Mouse (Mus musculus) lung, postnatal 14 days (tissue): Measurements from ENCODE around the gene Best1.

Experiments used
- DNase-seq: peaks from one replicate; pipeline ENCODE4 v3.0.0; 2021

Best1 gene

DNA sequence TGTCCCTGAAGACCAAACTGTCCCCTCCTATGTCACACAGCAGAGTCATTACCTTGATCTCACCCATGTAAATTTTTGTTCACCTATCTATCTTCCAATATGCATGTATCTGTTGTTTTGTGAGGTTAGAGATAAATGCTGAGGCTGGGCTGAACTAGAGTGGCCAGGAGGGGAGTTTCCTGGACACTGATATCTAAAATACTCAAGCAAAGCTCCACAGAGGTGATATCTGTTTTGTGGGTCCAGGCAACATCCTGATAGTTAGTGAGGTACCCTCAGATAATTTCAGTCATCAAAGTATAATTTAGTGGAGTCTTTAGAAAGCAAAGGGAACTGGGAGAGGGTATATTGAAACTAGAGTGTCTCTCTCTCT, 11.6 kb downstream of the Best1 start:
- no peak for DNase-seq

DNA sequence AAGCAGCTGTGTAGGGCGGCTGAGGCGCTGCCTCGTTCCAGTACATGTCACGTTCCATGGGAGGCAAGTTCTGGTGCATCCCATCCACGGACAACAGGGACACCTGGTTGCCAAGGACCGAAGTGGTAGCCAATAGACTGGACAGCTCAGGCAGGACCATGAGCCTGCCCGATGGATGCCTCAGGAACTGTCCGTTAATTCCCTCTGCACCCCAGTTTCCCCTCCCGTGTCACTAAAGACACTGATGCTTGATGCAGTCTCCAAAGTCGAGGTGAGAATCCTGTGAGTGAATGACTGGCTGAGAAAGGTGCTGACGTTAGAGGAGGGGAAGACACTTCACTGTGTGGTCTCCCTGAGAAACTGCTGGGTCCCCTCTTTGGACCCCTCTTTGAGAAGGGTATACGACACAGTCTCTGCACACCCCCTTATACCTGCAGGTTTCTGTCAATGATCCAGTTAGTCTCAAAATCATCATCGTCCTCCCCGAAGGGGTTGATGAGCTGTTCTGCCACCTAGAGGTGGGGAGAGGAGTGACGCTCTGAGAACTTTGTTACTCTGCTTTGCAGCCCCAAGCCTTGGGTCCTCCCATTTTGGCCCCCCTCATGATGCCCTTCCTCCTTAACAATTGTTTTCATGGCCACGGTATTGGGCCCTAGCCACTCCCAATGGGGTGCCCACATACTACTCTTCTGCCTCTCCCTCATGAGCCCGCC, 12.1 kb downstream of the Best1 start:
- DNase-seq, result peak; percentile 32

DNA sequence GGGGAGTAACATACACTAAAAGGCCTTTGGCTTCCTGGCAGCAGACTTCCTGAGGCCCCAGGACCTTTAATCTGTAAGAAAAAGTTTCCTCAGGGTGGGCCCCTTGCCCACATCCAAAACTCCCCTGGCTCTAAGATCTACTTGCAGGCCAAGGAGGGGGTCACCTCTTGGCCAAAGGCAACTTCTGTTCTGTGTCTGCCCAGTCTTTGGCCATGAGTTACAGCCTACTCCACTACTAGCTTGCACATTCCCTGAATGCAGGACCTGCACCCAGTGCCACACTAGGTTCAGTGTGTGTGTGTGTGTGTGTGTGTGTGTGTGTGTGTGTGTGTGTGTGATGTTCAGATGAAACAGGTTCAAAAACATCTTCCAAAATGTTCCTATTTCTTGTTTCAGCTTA, 13.8 kb downstream of the Best1 start:
- DNase-seq, result no peak

DNA sequence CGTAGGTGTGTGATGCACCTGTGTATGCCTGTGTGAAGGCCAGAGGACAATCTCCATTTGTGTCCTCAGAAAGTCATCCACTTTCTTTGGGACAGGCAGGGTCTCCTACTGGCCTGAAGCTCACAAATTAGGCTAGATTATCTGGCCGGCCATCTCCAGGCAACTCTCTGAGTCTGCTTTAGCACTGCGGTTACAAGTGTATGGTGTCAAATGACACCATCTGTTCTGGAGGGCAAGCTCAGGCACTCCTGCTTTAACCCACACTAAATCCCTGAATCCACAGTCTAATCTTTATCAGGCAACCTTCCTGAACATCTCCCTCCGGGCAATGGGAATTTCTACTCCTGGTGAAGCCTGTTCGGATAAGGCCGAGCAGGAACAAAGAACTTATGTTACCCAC, 14.2 kb downstream of the Best1 start:
- DNase-seq, result no peak

DNA sequence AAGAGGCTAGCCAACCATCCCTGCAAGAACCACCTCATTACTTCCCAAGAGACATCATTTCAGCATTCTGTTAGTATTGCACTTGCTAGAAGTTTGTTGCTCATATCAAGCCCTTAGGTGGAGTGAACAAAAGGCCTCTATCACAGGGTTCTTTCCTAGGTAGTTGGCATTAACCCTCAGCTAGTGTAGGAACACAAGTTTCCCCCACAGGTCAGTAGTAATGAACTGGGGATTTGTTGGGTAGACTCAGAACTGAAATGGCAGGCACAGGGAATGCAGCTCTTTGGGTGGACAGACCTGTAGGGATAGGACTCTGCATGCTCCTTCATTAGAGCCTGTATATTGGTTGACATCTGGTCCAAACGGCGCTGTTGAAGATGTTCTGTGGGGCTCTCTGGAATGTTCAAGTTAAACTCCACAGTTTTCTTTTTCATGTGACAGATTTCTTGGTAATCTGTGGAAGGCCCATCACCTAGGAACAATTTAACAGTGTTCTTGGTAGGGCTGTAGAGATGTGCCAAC, 15.5 kb downstream of the Best1 start:
- DNase-seq, result no peak

DNA sequence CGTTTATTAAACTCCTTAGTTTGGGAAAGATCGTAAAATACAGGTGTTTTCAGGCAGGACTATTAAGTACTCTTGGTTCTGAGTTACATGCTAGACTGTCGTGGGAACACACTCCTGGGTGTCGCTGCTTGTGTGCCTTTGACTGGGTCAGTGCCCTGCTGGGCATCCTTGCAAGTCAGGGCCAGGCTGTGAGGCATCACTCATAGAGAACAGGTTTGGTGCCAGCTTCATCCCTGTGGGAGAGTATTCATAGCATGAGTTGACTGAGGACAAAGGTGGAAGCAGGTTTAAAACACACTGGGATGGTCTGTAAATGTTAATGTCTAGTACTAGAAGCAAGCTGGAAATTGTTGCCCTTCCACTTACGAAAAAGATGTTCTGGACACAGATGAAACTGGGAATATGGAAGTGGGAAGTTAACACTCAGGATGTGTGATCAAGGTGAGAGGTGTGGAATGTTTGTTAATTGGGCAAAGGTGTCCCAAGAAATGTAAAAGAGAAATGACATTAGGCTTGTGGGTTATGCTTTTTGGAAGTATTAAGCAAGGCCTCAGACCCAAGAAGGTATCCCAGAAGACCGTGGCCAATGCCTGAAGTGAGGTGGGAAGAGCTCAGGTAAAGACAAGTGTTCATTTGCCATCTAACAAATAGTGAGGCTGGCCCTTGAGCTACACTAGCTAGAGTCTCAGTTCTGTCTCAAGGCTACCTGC, 16.1 kb downstream of the Best1 start:
- no peak for DNase-seq

DNA sequence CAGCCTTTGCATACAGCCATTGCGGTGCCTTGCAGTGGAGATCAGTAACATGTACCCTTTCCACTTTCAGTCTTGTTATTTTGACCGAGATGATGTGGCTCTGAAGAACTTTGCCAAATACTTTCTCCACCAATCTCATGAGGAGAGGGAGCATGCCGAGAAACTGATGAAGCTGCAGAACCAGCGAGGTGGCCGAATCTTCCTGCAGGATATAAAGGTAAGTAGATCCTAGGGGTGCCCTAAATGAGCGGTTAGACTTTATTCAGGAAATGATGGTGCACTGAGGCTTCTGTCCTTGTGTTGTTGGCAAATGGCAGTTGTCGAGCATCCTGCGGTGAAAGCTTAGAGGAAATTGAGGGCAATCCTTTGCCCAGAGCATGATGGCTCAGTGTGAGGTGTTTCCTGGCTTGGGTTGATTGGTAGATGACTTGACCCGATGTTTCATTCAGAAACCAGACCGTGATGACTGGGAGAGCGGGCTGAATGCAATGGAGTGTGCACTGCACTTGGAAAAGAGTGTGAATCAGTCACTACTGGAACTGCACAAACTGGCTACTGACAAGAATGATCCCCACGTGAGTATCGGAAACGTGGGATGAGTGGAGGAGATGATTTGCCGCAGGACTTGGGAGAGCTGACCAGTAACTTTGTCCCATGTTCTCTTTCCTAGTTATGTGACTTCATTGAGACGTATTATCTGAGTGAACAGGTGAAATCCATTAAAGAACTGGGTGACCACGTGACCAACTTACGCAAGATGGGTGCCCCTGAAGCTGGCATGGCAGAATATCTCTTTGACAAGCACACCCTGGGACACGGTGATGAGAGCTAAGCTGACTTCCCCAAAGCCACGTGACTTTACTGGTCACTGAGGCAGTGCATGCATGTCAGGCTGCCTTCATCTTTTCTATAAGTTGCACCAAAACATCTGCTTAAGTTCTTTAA, 17.1 kb downstream of the Best1 start:
- DNase-seq, result no peak

DNA sequence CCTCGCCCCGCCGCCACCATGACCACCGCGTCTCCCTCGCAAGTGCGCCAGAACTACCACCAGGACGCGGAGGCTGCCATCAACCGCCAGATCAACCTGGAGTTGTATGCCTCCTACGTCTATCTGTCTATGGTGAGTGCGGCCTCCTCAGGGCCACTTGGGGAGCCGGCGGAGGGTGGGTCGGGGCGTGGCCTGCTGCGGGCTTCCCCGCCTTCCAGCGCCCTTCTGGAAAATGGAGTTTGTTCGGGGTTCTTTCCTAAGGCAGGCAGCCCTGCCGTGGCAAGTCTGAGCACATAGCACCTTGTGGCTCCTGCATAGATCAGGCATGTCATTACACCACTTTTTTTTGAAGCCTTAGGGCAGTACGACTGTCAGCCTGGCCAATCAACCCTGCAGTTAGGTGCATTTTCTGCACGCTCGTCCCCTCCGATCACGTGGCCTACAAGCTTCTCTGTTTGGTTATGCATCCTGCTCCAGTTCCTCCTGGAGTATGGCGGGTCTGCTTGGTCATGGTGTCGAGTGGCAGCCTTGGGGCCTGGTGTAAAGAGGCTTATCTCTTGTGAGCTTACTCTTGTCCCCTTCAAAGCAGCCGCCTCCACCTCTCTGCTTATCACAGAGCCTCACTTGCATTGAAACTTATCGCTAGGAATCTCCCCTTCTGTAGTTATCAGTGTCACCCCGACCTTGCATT, 18.4 kb downstream of the Best1 start:
- DNase-seq, result peak; percentile 76

DNA sequence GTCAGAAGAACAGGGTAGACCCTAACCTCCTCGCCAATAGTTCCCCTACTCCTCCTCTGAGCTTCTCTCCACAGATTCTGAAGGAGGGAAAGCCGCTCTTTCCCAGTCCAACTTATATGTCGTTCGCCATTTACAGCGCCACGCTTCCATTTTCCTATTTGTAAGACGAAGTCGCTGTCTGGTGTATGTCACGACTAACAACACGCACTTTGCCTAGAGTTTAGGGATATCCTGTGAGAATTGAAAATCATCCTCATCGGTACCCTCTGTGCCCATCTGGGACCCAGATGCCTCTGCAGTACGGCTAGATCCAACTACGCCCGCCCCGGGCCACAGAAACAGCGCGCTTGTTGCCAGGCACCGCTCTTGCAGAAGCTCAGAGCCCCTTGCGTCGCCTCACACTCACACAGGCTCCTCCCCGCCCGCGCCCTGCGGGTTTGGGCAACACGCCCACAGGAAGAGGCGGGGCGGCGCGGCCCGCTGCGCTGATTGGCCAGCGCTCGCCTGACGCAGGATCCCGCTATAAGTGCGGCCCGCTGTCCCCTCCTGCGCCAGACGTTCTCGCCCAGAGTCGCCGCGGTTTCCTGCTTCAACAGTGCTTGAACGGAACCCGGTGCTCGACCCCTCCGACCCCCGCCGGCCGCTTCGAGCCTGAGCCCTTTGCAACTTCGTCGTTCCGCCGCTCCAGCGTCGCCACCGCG, 19.1 kb downstream of the Best1 start:
- peak; percentile 97 for DNase-seq

DNA sequence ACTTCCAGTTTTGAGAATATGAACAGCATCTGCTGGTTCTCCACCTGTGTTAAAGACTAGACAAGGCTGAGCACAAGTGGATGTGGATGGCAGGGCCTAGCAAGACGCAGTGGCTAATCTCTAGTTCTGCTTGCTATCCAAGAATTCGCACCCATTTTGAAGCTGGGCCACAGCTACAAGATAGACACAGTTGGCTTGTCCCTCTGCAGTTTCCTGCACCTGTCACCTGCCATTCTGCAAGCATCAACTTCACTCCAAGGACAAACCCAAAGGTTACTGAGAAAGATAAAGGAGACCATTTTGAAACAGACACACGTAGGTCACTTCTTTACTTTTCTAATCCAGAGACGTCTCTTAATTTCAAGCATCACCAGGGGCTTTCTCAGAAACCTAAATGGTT, 19.8 kb downstream of the Best1 start:
- no peak for DNase-seq

DNA sequence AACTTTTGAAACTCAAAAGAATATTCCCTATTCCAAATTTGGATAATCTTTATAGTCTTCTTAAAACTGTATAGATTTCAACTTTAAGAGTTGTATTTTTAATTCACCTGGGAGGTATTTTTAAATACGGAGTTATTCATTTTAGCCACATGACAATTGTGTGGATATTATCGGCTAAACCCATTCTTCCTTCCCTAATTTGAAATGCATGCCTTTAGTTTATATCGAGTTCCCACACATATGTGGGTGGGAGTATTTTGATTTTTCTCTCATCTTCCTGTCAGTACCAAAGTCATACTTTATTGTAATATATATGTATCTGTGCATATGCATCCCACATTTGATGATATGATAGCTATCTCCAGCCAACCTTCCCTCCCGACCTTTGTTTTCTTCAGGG, 21.2 kb downstream of the Best1 start, which contains the start of gene Fth1:
Gene Fth1, plus strand, starts transcription at position 341 of the 400 bp plus-strand sequence.
- no peak for DNase-seq

DNA sequence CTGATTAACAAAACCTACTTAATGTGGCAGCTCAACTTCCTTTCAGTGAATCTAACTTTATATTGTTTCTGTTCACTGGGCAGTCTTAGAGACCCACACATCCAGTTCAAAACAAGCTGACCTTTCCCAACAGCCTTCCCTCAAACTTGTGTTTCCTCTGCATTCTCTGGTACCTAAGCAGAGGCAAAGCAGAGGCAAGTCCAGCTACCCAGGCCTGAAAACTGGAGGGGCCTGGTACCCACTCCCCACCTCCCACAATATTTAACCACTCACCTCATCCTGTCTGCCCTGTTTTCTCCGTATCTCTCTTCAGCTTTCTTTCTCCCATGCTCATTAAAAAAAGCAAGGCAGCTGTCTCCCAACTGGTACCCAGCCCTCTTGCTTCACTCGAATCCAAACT, 22.3 kb downstream of the Best1 start:
- no peak for DNase-seq

DNA sequence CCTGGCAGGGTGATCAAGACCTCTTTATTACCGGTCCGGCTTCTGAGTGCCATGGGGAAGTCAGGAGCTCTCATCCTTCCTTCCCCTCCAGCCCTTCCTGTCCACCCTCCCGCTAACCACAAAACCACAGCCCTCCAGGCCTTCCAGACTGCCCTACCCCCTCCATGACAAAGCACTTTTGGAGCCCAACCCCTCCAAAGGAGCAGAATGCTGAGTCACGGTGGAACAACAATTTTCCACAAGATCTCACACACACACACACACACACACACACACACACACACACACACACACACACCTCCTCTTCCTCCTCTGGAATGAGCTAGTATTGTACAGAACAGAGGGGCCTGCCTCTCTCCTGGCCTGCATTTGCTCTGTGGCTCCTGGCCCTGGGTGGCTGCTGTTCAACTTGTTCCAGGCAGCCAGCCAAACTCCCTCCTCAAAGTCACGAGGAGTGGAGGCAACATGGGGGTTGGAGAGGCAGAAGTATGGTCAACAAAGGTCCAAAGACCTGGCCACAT, 22.9 kb downstream of the Best1 start:
- peak; percentile 87 for DNase-seq

DNA sequence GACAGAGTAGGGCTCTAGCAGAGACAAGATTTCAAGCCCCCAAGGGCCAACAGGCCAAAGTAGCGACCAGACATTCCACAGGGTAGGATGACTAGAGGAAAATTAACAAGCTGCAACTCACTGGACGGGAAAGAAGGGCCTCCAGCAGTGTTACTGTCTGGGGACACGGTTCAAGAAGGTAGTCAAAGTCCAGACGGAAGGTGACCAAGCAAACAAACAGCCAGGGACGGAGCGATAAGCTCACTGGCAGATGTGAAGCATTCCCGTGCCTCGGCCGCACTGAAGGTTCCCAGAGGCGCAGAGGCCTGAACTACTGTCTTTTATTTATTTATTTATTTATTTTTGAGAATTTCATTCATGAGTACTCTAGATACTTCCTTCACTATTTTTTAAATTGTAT, 24.3 kb downstream of the Best1 start:
- DNase-seq, result no peak

DNA sequence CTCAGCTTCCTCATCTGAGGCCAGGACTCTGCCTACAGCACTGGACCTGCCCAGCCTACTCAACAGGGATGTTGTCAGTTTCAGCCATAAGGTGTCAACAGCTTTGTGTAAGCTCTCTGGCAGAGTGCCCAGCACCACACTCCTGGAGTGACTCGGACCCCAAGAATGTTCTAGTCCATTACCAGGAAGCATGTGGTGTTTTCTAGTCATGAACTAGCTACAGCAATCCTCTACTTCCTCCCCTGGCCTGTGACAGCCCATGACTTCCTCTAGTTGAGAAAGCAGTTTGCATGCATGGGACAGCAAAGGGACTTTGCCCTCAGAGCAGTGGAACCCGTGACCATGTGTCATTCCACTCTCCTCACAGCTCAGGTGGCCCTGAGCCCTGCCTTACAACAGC, 26.6 kb downstream of the Best1 start:
- DNase-seq, result peak; percentile 58

DNA sequence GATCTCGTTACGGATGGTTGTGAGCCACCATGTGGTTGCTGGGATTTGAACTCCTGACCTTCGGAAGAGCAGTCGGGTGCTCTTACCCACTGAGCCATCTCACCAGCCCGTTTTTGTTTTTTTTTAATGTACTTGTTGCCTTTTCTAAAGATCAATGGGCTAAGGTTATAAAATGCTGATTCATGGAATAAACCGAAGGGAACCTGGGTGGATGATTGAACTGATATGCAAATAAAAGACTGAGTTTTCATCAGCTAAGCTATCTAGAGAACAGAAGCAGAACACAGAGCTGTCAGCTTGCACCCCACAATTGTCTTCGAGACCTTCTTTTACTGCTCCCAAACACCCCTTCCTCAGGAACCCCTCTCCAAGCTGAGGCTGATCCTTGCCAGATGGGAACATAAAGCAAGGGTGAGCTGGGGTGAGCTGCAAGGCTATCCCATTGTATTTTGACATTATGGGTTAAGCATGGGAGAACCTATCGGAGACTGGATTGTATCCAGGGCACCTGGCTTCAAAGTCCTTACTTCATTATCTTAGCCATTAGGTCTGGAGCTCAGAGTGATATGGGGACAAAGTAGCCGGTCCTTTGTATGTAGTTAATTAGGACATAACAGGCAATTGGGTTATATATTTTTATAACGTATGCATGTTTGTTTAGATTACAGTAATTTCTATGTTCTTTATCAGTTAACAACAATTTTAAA, 33.2 kb downstream of the Best1 start:
- no peak for DNase-seq

DNA sequence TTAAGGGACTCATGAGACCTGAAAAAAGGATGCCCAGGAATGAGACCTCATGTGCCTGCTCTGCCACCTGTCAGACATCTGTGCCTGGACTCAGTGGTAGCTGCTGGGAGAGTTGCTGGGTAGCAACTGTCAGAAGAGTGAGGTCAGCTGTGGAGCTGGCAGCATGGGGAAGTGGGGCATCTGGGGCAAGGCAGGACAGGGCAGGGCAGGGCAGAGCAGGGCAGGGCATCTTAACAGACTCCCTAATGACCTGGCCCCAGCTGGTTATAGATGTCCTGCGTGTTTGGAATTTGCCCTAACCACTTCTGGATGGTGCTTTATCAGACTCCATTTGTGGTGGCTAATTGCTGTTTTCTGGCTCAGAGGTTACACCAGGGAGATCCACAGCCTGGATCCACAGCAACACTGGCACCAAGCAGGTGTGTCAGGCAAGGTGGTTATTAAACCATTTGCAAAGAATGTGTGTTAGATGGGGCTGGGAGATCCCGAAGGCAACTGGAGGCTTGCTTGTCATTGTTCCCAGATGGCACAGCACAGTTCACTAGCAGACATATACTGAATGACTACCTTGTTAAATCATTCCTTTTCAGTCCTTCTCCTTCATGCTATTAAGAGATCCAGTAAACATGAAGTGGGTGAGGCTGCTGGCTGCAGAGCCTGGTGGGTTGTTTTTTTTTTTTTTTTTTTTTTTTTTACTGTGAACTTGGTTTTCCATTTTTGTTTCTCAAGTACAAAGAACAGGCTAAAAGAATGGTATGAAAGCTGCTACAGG, 35.2 kb downstream of the Best1 start:
- DNase-seq, result no peak

DNA sequence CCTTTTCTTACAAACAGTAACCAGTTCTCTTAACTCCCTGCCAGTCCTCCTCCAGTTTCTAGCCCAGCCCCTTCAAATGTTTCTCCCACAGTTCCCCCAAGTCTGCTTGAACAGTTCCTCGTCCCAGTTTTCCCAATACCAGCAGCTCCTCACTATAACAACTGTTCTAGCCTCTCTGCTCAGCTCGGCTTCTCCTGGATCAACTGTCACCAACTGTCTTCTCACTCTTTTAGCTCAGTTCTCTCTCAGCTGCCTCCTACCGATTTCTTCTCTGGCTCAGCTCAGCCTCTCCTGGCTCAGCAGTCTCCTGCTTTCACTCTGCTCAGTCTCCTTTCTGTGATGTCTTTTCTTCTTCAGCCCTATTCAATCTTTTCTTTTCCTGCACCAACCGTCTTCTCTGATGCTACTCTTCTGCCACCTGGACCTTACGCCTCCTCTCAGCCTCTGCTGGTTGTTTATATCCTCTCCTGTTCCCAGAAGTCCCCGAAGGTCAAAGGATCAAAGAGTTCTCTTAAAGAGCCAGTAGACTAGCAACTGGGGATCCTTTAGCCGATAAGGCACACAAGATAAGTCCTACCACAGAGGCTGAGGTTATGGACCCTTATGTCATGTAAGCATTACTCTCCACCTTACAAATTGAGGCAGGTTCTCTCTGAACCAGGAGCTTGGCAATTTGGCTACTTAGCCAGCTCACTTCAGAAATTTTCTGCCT, 37.1 kb downstream of the Best1 start:
- no peak for DNase-seq

DNA sequence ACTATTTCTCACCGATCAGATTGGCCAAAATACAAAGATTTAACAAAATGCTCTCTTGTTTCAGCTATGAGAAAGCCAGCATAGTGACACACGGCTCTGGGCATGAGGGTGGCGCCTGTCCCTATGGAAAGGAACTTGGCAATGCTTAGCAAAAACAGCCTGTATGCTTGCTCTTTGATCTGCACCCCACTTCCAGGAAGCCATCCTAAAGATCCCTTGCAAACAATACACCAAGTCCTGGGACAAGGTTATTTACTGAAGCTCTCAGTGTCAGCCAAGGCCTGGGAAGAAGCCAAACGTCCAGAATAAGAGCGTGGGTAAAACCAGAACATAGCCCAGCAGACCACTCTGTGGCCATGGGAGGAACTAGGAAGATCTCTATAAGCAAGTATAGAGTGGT, 40.7 kb downstream of the Best1 start:
- no peak for DNase-seq

DNA sequence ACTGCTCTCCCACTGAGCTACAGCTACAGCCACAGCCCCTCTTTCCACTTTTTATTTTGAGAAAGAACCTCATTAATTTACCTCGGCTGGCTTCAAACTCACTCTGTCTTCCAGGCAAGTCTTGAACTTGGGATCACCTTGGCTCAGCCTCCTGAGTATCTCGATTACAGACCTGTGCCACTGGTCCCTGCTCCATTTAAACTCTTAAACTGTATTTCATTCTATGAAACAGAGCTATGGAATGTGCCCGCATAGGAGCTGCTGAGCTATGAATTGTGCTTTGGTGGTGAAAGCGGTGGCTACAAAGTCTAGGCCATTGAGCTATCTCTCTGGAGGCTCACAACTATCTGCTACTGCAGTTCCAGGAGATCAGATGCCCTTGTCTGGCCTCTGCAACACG, 43.5 kb downstream of the Best1 start:
- no peak for DNase-seq
